Mouse (Mus musculus): Measurements from ENCODE around the gene 1810030O07Rik. TPM values are rescaled to one million over a fixed set of nuclear protein-coding genes. Genes with fewer than 3 reads are reported as not detected.
"Not testable (repeated sequence)": the region's sequence is repeated elsewhere in the genome, so short reads cannot be mapped to it uniquely, and the experiment has no call there.

Gene 1810030O07Rik
- polyA plus RNA-seq, 1 experiment from 2014 or later, result 11.0 TPM

GRCm38 (mm10) chrX:12612360-12612759 lies 61.1 kb downstream of the 1810030O07Rik start:
- not testable (repeated sequence) for H3K4me1 ChIP-seq (replicated peaks); H3K9ac ChIP-seq; H3K27me3 ChIP-seq; H3K9me3 ChIP-seq (replicated peaks); H3K4me3 ChIP-seq (replicated peaks); H3K4me2 ChIP-seq; ATAC-seq (ENCODE audit: insufficient read depth); H3K27ac ChIP-seq (replicated peaks)
- H3K36me3 ChIP-seq (replicated peaks), result peaks cover 25% of the 10 kb centered on the region
- WGBS (ENCODE audit: insufficient replicate concordance), result 58% methylated on average over 1 of the region's 1 CpGs

GRCm38 (mm10) chrX:12611211-12611610 lies 62.3 kb downstream of the 1810030O07Rik start:
- H3K4me1 ChIP-seq (replicated peaks), result no peaks in the 10 kb centered on the region; the same call in 1 of the 2 replicates
- no peak for ATAC-seq (ENCODE audit: insufficient read depth)
- peaks cover 26% of the 10 kb centered on the region for H3K36me3 ChIP-seq (replicated peaks)
- H3K4me3 ChIP-seq (replicated peaks), result no peak overlapping the region
- no peak overlapping the region for H3K4me2 ChIP-seq
- H3K27ac ChIP-seq (replicated peaks), result no peak overlapping the region
- H3K27me3 ChIP-seq, result no peaks in the 10 kb centered on the region
- no peaks in the 10 kb centered on the region for H3K9me3 ChIP-seq (replicated peaks)
- 31% methylated on average over 2 of the region's 2 CpGs for WGBS (ENCODE audit: insufficient replicate concordance)
- no peak overlapping the region for H3K9ac ChIP-seq

GRCm38 (mm10) chrX:12610541-12610940 lies 62.9 kb downstream of the 1810030O07Rik start:
- H3K9ac ChIP-seq; ATAC-seq (ENCODE audit: insufficient read depth); H3K4me3 ChIP-seq (replicated peaks); H3K27ac ChIP-seq (replicated peaks); H3K4me1 ChIP-seq (replicated peaks); H3K9me3 ChIP-seq (replicated peaks); H3K27me3 ChIP-seq; H3K4me2 ChIP-seq: not testable (repeated sequence)
- peaks cover 26% of the 10 kb centered on the region for H3K36me3 ChIP-seq (replicated peaks)

Other genes starting within 250 kb of the 1810030O07Rik start
- gene Atp6ap2, start 85.9 kb downstream of the 1810030O07Rik start, polyA plus RNA-seq (2015; fragmentation: Nextera tagmentation; extraction: Ambion mirVana), result 63.5 and 63.6 TPM in 2 replicates
- gene Med14, start 88.4 kb upstream of the 1810030O07Rik start, polyA plus RNA-seq (2015; fragmentation: Nextera tagmentation; extraction: Ambion mirVana), result 4.5 TPM in 2 replicates

Measured in liver, embryonic 15.5 days (tissue).